Mouse (Mus musculus) cortical plate, adult 2 months (tissue): ENCODE measurements around the gene Coa3. TPM values are rescaled to one million over a fixed set of nuclear protein-coding genes. Genes with fewer than 3 reads are reported as not detected.
A peak's percentile ranks its signal among the peaks of the same experiment; 100 is the strongest.

Experiments used
- H3K27ac ChIP-seq: fragments of 200-500 bp; 2 replicates; pipeline ENCODE4 v1.5.1; 2012; ENCODE audit warnings: low read length, control low read depth, inconsistent platforms; ENCODE audit not compliant: insufficient read depth
- H3K4me1 ChIP-seq: fragments of 200-500 bp; 2 replicates; pipeline ENCODE4 v1.6.1; 2011; ENCODE audit warnings: low read length; ENCODE audit not compliant: control insufficient read depth, insufficient read depth
- H3K4me3 ChIP-seq: fragments of 200-500 bp; 2 replicates; pipeline ENCODE4 v1.5.1; 2011; ENCODE audit warnings: mild to moderate bottlenecking, low read length, control low read depth; ENCODE audit not compliant: insufficient read depth
- CTCF ChIP-seq: fragments of 200-500 bp; IDR thresholded peaks from 2 replicates; pipeline ENCODE4 v1.5.1; 2011; ENCODE audit warnings: mild to moderate bottlenecking, control low read depth, low read length; ENCODE audit not compliant: insufficient read depth; ENCODE audit errors: extremely low read depth
- POLR2A ChIP-seq: fragments of 200-500 bp; IDR thresholded peaks from 2 replicates; pipeline ENCODE4 v1.6.1; 2011; ENCODE audit warnings: mild to moderate bottlenecking, low read length, control low read depth; ENCODE audit not compliant: insufficient read depth; ENCODE audit errors: extremely low read depth
- polyA plus RNA-seq: library from polyadenylated mRNA; depleted of rRNA; stranded (reverse); fragments of >200 nt; gene quantifications from 2 replicates; pipeline ENCODE4 v1.2.3, GENCODE M21; 2012; rRNA removed

Gene Coa3
- polyA plus RNA-seq, 1 experiment: 150 TPM

DNA sequence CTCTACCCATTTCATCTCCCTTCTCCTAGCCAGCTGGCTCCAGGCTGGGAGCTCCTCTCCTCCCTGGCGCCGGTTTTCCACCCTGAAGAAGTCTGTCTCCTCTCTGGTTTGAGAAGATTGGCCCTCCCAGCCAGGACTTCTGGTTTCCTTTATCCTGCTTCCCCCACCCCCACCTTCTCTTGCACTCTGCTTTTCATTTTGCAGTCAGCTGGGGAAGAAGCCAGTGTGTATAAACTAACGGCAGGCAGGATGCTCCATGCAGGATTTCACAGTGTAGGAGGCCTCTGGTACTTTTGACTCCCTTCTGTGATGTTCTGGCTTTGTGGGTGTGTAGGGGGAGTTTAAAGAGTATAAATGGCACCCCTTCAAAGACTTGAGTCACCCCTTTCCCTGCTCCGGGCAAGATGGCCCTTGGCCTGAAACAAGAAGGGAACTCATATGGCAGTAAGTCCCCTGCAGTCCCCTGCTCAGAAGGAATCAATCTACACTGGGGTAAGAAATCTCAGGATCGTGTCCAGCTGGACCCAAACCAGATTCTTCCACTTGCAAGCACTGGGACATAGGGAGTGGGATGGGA lies 40.8 kb downstream of the Coa3 start:
- Histone ChIP-seq H3K4me1 (no peaks in the 10 kb centered on the region), H3K4me3 (no peak overlapping the region), H3K27ac (no peak overlapping the region)
- TF ChIP-seq POLR2A: no peak
- no peak for TF ChIP-seq CTCF

DNA sequence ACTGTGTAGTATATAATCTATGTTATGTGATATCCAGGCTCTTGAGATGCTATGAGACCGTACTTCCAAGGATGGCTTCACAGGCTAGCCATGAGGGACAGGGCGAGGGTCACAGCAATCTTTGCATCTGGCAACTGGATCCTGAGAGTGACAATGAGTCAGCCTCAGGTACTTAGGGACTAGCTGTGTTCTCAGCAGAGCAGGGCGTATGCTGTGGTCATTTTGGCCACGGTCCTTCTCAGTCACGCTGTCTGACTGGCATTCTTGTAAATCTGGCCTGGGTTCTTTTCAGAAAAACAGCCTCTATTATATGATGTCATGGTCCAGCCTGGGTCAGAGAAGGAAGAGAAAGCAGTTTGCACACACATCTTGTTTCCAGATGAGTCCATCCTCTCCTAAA lies 42.1 kb downstream of the Coa3 start:
- Histone ChIP-seq H3K27ac (no peak overlapping the region), H3K4me3 (no peak overlapping the region), H3K4me1 (no peaks in the 10 kb centered on the region)
- TF ChIP-seq POLR2A (no peak), CTCF (no peak)

DNA sequence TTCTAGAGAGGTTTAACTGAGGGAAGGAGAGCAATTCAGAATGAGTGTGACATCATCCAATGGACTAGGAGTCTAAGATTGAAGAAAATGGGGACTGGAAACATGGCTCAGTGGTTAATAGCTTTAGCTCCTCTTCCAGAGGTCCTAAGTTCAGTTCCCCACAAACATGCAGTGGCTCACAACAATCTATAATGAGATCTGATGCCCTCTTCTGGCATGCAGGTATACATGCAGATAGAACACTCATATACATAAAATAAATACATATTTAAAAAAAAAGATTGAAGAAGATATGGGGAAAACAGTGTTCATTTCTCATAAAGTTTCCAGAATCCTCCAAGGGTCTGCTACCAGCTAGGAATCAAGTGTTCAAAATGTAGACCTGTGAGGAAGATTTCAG lies 43.5 kb downstream of the Coa3 start:
- H3K27ac ChIP-seq: no peak overlapping the region
- no peak for TF ChIP-seq POLR2A
- no peak for TF ChIP-seq CTCF
- H3K4me3 ChIP-seq: no peak overlapping the region
- H3K4me1 ChIP-seq: no peaks in the 10 kb centered on the region

DNA sequence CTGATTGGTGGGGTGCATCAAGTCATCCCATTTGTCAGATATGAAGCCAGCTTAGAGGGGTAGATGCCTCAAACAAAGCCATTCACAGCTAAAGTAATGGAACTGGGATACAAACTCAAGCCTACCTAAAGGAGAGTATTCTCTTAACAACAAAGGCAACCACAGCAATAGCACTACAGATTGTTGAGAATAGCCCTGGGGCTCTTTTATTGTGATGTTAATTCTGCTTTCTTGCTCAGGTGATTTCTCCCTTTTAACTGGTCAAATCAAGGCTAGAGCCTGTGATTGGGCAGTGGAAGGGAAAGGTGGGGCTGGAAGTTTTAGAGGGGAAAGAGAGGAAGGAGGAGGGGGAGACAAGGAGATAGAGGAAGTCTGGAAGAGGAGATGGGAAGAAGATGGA lies 44.8 kb downstream of the Coa3 start:
- no peaks in the 10 kb centered on the region for H3K4me1 ChIP-seq
- no peak overlapping the region for H3K27ac ChIP-seq
- TF ChIP-seq POLR2A (no peak), CTCF (no peak)
- H3K4me3 ChIP-seq: no peak overlapping the region

DNA sequence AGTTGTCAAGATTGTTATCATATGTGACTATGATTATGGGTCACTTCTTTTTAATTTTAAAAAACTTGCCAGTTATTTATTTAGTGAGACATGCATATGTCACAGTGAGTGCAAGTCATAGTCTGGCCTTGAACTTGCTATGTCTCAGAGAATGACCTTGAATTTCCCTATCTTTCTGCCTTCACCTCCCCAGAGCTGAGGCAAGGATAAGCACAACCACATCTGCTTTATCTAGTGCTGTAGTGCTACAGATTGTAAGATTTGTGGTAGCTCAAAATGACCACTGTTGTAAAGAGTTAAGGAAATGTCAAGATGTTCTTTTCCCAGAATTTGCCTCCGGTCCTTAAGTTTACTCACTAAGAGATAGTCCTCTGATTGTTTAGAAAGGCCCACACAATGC lies 45.7 kb downstream of the Coa3 start:
- no peaks in the 10 kb centered on the region for H3K4me1 ChIP-seq
- no peak overlapping the region for H3K27ac ChIP-seq
- no peak overlapping the region for H3K4me3 ChIP-seq
- TF ChIP-seq POLR2A (no peak), CTCF (no peak)

DNA sequence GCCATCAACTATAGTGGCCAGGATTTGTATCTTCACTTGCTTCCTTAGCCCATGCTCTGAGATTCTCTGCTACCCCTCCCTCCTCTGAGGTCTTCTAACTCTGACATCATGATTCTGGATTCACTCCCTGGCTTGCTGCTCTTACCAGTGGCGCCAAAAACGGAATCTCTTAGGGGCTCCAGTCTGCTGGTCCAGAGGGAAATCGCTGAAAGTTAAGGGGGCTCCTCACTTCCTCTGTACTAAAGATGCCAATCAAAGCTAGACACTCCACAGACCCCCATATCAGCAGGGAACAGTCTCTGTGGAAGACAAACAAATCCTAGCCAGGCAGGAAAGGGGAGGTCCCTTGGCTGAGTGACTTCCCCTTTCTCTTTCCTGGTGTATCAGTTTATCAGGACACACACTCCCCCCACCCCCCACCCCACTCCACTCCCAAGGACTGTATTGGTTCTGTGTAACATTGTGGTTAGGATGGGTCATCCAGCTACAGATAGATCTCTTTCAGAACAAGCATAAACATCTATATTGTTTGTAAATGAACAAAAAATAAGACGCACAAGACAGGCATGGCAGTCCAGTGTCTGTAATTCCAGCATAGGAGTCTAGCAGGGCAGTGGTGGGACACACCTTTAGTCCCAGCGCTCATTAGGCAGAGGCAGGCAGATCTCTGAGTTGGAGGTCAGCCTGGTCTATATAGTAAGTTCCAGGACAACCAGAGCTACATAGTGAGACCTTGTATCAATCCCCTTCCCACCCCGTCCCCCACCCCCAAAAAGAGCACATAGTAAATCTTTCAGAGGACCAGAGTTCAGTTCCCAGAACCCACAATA lies 46.7 kb downstream of the Coa3 start:
- H3K27ac ChIP-seq: peak overlapping the region; percentile 66
- no peaks in the 10 kb centered on the region for H3K4me1 ChIP-seq
- no peak for TF ChIP-seq CTCF
- TF ChIP-seq POLR2A: no peak
- no peak overlapping the region for H3K4me3 ChIP-seq

DNA sequence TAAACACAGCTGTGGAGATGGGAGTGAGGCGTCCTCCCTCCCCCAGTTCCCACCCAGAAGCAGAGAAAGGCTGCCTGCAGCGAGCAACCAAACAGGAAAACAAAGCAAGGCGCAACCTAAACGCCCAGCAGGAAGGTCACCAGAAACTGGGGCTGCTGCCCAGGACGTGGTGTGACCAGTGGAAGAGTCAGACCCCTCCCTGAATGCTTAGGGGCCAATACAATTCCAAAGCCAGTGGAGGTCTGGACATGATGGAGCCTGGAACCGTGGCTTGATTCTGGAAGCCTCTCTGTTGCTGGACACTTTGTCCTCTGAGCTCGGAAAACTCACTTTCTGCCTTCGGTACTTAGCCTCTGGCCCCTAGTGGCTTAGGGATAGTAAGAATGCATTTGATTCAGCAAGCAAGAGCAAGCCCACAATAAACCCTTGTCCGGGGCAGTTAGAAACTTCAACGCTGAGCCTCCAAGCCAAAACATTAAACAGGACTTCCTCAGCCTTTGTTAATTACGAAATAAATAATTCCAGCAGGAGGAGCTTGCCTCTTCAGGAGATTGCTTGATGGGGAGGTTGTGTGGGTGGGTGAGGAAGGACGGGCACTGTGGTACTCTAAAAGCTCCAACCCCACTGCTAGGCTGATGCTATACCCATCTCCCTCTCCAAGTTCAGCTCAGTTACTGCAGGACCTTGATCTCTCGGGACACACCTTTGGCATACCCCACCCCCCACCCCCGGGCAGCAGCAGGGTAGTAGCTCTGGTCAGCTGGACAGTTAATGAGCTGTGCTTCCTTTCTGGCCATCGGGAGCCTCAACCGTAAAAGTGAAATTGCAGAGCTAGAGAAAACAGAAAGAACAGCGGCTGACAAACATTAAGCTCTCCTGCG lies 47.7 kb downstream of the Coa3 start:
- H3K4me3 ChIP-seq: no peak overlapping the region; the same call in 1 of the 2 replicates
- H3K4me1 ChIP-seq: no peaks in the 10 kb centered on the region
- peak overlapping the region; percentile 70 for H3K27ac ChIP-seq
- TF ChIP-seq POLR2A (no peak), CTCF (no peak)

DNA sequence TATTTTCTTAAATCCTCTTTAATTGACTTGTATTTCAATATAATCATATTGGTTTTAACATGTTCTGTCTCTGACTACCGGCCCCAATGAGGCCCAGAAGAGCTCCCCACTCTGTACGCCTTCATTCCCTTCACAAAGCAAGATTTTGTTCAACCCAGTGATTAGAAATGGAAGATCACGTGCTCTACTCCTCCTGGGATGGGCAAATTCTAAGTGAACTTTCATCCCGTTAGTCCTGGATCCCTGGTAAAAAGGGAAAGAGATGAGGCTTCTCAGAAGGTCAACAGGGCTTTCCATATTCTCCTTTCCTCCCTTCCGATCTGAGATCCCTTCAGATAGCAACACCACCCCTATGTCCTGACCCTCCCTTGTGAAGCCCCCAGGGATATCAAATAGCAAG lies 48.4 kb downstream of the Coa3 start:
- no peak for TF ChIP-seq CTCF
- TF ChIP-seq POLR2A: no peak
- Histone ChIP-seq H3K4me3 (no peak overlapping the region), H3K4me1 (no peaks in the 10 kb centered on the region), H3K27ac (peak overlapping the region; percentile 70; the same call in 1 of the 2 replicates)

DNA sequence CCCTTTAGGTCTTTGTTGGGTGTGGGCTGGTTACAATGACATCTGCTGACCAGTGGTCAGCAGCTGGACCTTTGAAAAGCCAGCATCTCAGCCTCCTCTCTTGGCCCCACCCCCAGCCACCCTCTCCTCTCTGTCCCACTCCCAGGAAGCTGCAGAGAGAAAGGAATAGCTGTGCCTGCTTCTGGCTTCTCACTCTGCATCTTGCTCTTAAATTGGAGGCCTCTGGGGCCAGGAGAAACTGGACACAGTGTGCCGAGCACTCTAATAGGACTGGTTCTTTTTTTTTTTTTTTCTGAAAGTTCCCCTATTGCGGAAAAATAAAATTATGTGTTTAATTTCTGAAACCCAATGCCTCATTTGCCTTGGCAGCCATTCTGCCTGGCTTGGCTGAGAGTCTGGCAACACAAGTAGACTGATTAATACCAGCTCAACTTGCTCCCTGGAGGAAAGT lies 48.8 kb downstream of the Coa3 start:
- TF ChIP-seq CTCF (no peak), POLR2A (no peak)
- Histone ChIP-seq H3K4me3 (no peak overlapping the region), H3K27ac (peak overlapping the region; percentile 76), H3K4me1 (peaks cover 1% of the 10 kb centered on the region; the same call in 1 of the 2 replicates)

DNA sequence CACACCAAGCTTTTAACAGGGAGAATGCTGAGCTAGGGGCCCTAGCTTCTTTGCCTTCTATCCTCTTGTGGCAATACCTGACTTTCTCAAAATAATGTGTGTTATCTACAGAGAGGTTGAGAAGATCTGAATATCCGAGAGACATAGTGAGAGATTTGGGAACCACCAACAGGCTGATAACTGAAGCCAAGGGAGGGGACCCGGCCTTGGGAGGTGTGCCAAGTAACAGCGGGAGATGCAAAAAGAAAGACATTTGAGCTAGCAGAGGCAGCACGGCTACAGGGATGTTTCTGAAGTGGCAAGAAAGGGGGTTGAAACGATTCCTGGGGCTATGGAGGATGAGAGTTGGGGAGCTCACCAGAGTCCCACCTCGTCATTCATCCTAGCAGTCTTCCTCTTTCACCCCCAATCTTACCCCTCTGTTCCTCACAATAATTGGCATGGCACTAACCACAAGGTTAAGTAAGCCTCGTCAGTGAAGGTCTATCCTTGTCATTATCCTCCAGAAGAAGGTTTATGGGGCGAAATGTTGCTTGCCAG lies 49.5 kb downstream of the Coa3 start:
- peak overlapping the region; percentile 76 for H3K27ac ChIP-seq
- H3K4me3 ChIP-seq: no peak overlapping the region
- TF ChIP-seq CTCF (no peak), POLR2A (no peak)
- peaks cover 2% of the 10 kb centered on the region; the same call in 1 of the 2 replicates for H3K4me1 ChIP-seq

Other genes with a start within 250 kb of the Coa3 start
- gene Naglu, start 209.1 kb downstream of the Coa3 start, polyA plus RNA-seq: 10.3 and 10.7 TPM in 2 replicates
- gene Hsd17b1, start 200.7 kb downstream of the Coa3 start, polyA plus RNA-seq: 0.21 and 0.42 TPM in 2 replicates
- 34.4 and 35.4 TPM in 2 replicates for gene Coasy, start 196.5 kb downstream of the Coa3 start, polyA plus RNA-seq
- gene Mlx, start 191.8 kb downstream of the Coa3 start, polyA plus RNA-seq: 46.9 and 53.1 TPM in 2 replicates
- gene Psmc3ip, start 183.7 kb downstream of the Coa3 start, polyA plus RNA-seq: 3.5 and 3.8 TPM in 2 replicates
- 63.2 and 65.7 TPM in 2 replicates for gene Retreg3, start 159.2 kb downstream of the Coa3 start, polyA plus RNA-seq
- 15.2 and 15.3 TPM in 2 replicates for gene Tubg1, start 159.2 kb downstream of the Coa3 start, polyA plus RNA-seq
- gene Tubg2, start 123.2 kb downstream of the Coa3 start, polyA plus RNA-seq: 57.9 and 61.0 TPM in 2 replicates
- 89.5 and 92.4 TPM in 2 replicates for gene Cntnap1, start 108.6 kb downstream of the Coa3 start, polyA plus RNA-seq
- 15.1 and 15.8 TPM in 2 replicates for gene Plekhh3, start 107.8 kb downstream of the Coa3 start, polyA plus RNA-seq
- gene Ccr10, start 103.7 kb downstream of the Coa3 start, polyA plus RNA-seq: 0.23 and 0.36 TPM in 2 replicates
- 51.9 and 53.2 TPM in 2 replicates for gene Ezh1, start 52.7 kb downstream of the Coa3 start, polyA plus RNA-seq
- gene Ramp2, start 33.1 kb downstream of the Coa3 start, polyA plus RNA-seq: 65.8 and 69.6 TPM in 2 replicates
- gene Vps25, start 25.4 kb downstream of the Coa3 start, polyA plus RNA-seq: 55.6 and 58.8 TPM in 2 replicates
- 2.5 and 3.3 TPM in 2 replicates for gene Wnk4, start 18.5 kb downstream of the Coa3 start, polyA plus RNA-seq
- gene Cntd1, start 102 bp downstream of the Coa3 start, polyA plus RNA-seq: 0.56 and 0.70 TPM in 2 replicates
- gene Becn1, start 23.2 kb upstream of the Coa3 start, polyA plus RNA-seq: 169 and 181 TPM in 2 replicates
- 99.9 and 107 TPM in 2 replicates for gene Psme3, start 37.1 kb upstream of the Coa3 start, polyA plus RNA-seq
- gene Aoc2, start 45.9 kb upstream of the Coa3 start, polyA plus RNA-seq: 3.7 and 4.0 TPM in 2 replicates
- 0.64 and 0.94 TPM in 2 replicates for gene Aoc3, start 51.5 kb upstream of the Coa3 start, polyA plus RNA-seq
- 0.06 TPM in 1 of 2 replicates, not detected in the other for gene G6pc, start 88.4 kb upstream of the Coa3 start, polyA plus RNA-seq
- gene Aarsd1, start 138.5 kb upstream of the Coa3 start, polyA plus RNA-seq: 51.3 and 52.7 TPM in 2 replicates
- gene Gm27029, start 145.7 kb upstream of the Coa3 start, polyA plus RNA-seq: 4.4 and 4.7 TPM in 2 replicates
- gene Rundc1, start 146.0 kb upstream of the Coa3 start, polyA plus RNA-seq: 35.2 and 38.8 TPM in 2 replicates
- 7.5 and 7.7 TPM in 2 replicates for gene Ptges3l, start 146.2 kb upstream of the Coa3 start, polyA plus RNA-seq
- 397 and 424 TPM in 2 replicates for gene Rpl27, start 163.2 kb upstream of the Coa3 start, polyA plus RNA-seq
- gene Ifi35, start 169.3 kb upstream of the Coa3 start, polyA plus RNA-seq: 6.8 and 7.3 TPM in 2 replicates
- 162 and 179 TPM in 2 replicates for gene Rnd2, start 185.9 kb upstream of the Coa3 start, polyA plus RNA-seq
- gene Vat1, start 187.1 kb upstream of the Coa3 start, polyA plus RNA-seq: 27.6 and 33.5 TPM in 2 replicates